ENCODE assay signal across 20 mouse cellular contexts in genomic region chr11:5353032-5353431, GRCm38 (mm10).
DNase-seq lines count a peak whose midpoint lies in the region; TF ChIP-seq lines count a peak whose summit lies in the region.
"Had no signal": no experiment of that assay in that cellular context is flagged by ENCODE, and none has a peak within 500 bp of the region (broad histone marks: within the 10 kb centered on the region; RNA-seq: fewer than 3 reads in every experiment).

No protein-coding gene starts in this region.

- DNase-seq in heart, adult 11 months = peak; percentile 41
- DNase-seq in heart, adult 8-10 months (ENCODE audit: low spot score) = no peak
- peak; percentile 11 to 43 for DNase-seq in lung, adult 18-20 months
- no peak for DNase-seq in lung, adult 2 months
- DNase-seq in 3T3-L1 (ENCODE audit: low read depth, low spot score) = peak; percentile 77
- DNase-seq in gonadal fat pad, adult 2 months (ENCODE audit: low read depth) = peak; percentile 17
- no peak for DNase-seq in cerebellum, postnatal 14 days
- no peak for DNase-seq in heart, postnatal 25 days (ENCODE audit: low spot score)
- DNase-seq: adrenal gland, adult 2 months; adrenal gland, postnatal 36 days; cerebellum, adult 11 months; cerebellum, adult 8-10 months; cerebellum, postnatal 25 days; gastrocnemius, postnatal 10 days; heart, adult 18-20 months; heart, postnatal 14 days had no signal

- TF ChIP-seq CTCF in lung, adult 2 months (IDR thresholded peaks at IDR 0.05; ENCODE audit: insufficient read depth, low read length) = no peak

- no peak for TF ChIP-seq POLR2A in lung, adult 2 months (IDR thresholded peaks at IDR 0.05; ENCODE audit: borderline replicate concordance, extremely low read depth, low read depth, low read length)

- H3K4me1 ChIP-seq in lung, adult 2 months (ENCODE audit: control insufficient read depth, insufficient read depth, low read length) = peaks cover 2% of the 10 kb centered on the region
- H3K4me1 ChIP-seq: forebrain, embryonic 12.5 days; hindbrain, embryonic 10.5 days had no signal

- intact Hi-C loops in heart, postnatal 25 days (cut with DNase I) = no loop called here

- H3K4me3 ChIP-seq in lung, adult 2 months (replicated peaks; ENCODE audit: extremely low read depth, low read depth, low read length) = no peak overlapping the region
- H3K4me3 ChIP-seq: embryonic facial prominence, embryonic 13.5 days; forebrain, embryonic 12.5 days; heart, embryonic 15.5 days; hindbrain, embryonic 10.5 days had no signal

Comparison
In these comparisons a context has a peak if more than half of its experiments do, and no peak if none do; other contexts are left out.
1. DNase-seq: peak in heart, adult 11 months (single experiment), lung, adult 18-20 months (2 of 2), 3T3-L1 (single experiment) and gonadal fat pad, adult 2 months (single experiment); none in heart, adult 8-10 months (single experiment), lung, adult 2 months (single experiment), cerebellum, postnatal 14 days (0 of 2) and heart, postnatal 25 days (single experiment).